Mouse (Mus musculus) hematopoietic stem cell, adult 5-6 weeks (primary cell): Measurements from ENCODE around the gene Gm527. TPM values are rescaled to one million over a fixed set of nuclear protein-coding genes. Genes with fewer than 3 reads are reported as not detected.

Experiments used
- ATAC-seq, 2 experiments: fragments of 125-278 bp in 1 of 2; replicated peaks in 1 of 2; 2 replicates each; pipeline ENCODE4 v1.8.0; 2016 to 2017; ENCODE audit warnings: inconsistent platforms in 2 of 2, mild to moderate bottlenecking in 2 of 2, moderate number of reproducible peaks in 2 of 2, low read depth in 1 of 2, moderate TSS enrichment in 1 of 2; ENCODE audit not compliant: low FRiP score in 2 of 2, poor library complexity in 2 of 2, severe bottlenecking in 2 of 2, insufficient read depth in 1 of 2, low TSS enrichment in 1 of 2
- total RNA-seq: library from RNA; stranded (forward); fragments of 172-1452, 232-1000 nt; gene quantifications from 2 replicates; pipeline ENCODE4 v1.2.3, GENCODE M21; 2017

Gm527 gene
- total RNA-seq, result 7.2 and 13.3 TPM in 2 replicates

- ATAC-seq, result peak; percentile 99 to 100
Observed at GRCm38 (mm10) chr12:64917578-64918471, at the start of gene Gm527. Gm527 (plus strand) TSS chr12:64917906.

DNA sequence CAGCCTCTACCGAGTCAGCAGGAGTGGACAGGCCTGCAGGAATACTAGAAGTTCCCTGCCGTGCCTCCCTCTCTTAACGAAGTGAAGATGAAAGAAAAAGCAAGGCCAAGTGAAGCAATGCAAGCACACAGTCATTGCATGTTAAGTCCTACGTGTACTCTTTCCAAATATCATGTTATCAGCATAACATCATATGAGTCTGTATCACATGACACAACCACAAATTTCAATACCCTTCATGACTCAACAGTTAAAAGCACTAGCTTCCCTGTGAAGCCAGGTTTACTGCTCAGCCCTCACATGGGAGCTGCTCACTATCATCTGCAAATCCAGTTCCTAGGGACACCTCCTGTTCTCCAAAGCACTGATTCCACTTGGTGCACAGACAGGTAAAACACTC, 46.6 kb upstream of the Gm527 start:
- no peak for ATAC-seq

DNA sequence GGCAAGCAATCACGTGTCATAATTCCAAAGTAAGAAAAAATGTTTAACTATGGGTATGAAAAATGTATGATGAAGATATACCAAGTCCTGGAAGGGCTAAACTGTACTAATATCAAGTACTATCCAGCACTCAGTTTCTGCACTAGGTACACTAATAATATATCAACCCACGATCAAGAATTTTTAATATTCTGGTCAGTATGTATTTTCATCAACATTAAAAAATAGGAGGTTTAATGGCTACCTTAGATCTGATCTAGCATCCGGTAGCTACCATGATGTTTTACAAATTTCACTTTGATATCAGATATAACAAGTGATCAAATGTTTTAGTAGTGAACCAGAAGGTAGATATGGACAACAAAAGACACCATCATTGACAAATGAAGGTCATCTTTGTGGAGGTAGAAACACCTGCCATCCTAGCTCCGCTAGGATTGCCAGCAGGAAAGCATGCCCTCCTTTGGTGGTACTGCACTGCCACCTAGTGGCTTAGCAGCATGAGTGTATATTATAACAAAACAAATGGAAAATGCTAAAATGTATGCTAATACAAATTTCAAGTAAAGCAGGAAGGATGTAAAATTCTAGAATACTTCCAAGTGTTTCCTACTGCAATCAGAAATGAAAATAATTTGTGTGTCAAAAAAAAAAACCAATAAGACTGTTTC, 20.5 kb upstream of the Gm527 start:
- peak; percentile 73 to 77; a peak in 3 of 4 replicates for ATAC-seq

GRCm38 (mm10) chr12:64902506-64902905, 15.2 kb upstream of the Gm527 start:
- ATAC-seq, result no peak

- no peak for ATAC-seq
Observed at GRCm38 (mm10) chr12:64903186-64903585, 14.5 kb upstream of the Gm527 start.

DNA sequence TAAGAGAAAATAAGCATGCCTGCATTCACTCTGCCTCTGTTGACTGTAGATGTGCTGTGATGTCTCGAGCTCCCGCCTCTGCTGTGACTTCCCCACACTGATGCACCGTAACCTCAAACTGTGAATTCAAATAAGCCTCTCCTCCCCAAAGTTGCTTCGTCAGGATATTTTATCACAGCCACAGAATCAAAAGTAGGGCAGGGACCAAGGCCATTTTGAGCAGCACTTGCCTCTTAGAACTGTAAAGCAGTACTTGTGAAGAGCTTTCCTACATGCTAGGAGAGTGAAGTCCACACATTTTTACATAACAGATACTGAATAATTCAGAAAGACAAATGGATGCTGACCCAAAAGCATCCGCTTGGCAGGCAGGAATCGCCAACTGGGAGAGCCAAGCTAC, 4.7 kb upstream of the Gm527 start:
- no peak for ATAC-seq

GRCm38 (mm10) chr12:64916735-64917134, 971 bp upstream of the Gm527 start:
- ATAC-seq, result no peak

DNA sequence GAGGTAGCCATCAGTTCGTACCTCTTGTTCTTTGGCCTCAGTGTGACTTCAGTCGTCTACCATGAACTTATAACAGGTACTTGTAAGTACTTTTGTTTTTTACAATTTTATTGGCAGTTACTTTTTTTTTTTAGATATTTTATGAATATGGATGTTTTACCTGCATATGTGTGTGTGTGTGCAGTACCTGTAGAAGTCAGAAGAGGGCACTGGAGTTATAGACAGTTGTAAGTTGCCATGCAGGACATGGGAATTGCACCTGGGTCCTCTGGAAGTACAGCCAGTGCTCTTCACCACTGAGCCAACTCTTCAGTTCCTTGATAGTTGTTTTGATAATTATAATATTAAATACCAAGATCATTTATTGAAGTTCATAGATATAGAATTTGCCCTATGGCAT, 19.8 kb downstream of the Gm527 start:
- ATAC-seq, result peak; percentile 64 to 65; a peak in 3 of 4 replicates

DNA sequence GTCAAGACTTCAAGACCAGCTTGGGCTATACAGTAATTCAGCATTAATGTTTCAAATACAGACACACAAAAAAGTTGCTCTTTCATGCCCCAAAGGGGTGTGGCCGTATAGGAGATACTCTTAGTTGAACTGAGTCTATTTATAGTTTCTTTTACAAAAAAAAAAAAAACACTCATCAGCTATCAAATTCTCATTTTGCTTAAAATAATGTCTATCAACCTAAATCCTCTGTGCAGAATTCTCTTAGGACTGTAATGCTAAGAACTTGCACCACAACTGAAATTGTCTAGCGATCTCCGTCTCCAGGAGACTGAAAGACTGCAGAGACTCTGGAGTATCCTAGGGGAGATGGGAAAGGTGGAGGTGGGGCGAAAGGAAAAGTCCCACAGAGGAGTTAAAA, 46.9 kb downstream of the Gm527 start:
- no peak for ATAC-seq

- ATAC-seq, result peak; percentile 95 to 97
Observed at GRCm38 (mm10) chr12:64965124-64966026, 47.7 kb downstream of the Gm527 start, which contains the start of the genes Klhl28 and Togaram1. Klhl28 (minus strand) TSS chr12:64965534. Togaram1 (plus strand) TSS chr12:64965804.

DNA sequence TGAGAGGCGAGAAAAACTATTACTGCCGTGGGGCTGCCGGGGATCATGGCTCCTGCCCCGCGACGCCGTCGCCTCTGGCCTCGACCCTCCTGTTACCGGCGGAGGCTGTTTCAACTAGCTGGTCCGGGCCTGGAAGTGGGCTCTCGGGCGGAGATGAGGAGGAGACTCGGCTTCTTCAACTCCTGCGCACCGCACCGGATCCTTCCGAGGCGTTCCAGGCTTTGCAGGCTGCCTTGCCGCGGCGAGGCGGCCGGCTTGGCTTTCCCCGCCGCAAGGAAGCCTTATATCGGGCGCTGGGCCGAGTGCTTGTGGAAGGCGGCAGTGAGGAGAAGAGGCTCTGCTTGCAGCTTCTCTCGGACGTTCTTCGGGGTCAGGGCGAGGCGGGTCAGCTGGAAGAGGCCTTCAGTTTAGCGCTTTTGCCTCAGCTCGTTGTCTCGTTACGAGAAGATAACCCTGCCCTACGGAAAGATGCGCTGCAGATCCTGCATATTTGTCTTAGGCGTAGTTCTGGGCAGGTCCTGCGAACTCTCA, 48.5 kb downstream of the Gm527 start:
- peak in 1 of 2 experiments; percentile 20; a peak in 2 of 4 replicates for ATAC-seq

GRCm38 (mm10) chr12:64966652-64967435, 49.1 kb downstream of the Gm527 start:
- ATAC-seq, result no peak

DNA sequence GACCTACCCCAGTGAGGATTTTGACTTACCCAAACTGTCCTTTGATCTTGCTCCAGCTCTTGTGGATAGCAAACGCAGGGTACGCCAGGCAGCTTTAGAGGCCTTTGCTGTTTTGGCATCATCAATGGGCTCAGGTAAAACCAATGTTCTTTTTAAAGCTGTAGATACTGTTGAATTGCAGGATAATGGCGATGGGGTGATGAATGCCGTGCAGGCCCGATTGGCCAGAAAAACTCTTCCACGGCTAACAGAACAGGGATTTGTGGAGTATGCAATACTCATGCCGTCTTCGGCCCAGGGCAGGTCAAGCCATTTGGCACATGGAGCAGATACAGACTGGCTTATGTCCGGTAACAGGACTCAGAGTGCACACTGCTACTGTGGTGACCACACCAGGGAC, 49.8 kb downstream of the Gm527 start:
- ATAC-seq, result no peak

DNA sequence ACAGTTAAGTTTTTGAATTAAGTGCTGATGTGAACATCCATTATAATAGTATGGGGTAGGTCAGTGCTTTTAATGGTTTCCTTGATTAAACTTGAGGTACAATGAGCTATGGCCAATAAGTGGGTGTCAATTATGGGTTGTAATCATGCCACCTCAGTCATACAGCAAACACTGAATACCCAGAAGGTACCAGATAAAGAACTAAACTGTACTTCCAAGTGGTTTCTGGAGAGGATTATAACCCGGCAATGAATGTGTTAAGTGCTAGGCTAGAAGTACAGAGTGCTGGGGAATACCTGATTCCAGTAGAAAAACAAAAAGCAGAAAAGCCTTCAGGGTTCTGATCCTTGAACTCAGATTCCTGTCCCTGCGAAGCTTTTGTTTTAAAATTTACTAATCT, 50.4 kb downstream of the Gm527 start:
- no peak for ATAC-seq

DNA sequence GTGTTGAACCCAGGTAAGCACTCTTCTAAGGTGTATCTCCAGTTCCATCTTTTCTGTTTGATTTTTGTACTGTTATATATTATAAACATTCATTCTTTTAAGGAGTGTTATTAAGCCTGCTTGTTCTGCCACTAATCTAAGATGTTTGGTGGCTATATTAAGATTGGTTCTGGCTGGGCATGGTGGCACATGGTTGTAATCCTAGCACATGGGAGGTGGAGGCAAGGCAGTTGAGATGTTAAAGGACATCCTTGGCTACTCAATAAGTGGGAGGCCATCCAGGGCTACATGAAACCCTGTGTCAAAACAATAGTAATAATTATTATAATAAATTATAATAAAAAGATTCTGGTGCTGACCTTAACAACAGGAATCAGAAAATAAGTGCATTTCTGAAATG, 53.7 kb downstream of the Gm527 start:
- ATAC-seq, result no peak

- ATAC-seq, result no peak
Observed at GRCm38 (mm10) chr12:64972063-64972462, 54.4 kb downstream of the Gm527 start.
